In genomic region chr2:38533322-38533721, GRCm38 (mm10) we compare ENCODE assay signal across 9 mouse cellular contexts. TPM values are rescaled to one million over a fixed set of nuclear protein-coding genes. Genes with fewer than 3 reads are reported as not detected.
DNase-seq lines count a peak whose midpoint lies in the region; ATAC-seq and TF ChIP-seq lines count a peak whose summit lies in the region.
"Had no signal": no experiment of that assay in that cellular context is flagged by ENCODE, and none has a peak within 500 bp of the region (broad histone marks: within the 10 kb centered on the region; RNA-seq: fewer than 3 reads in every experiment).

No protein-coding gene starts in this region.

- WGBS in midbrain, embryonic 10.5 days = 67% methylated on average over 6 of the region's 6 CpGs
- WGBS in midbrain, embryonic 11.5 days = 78% methylated on average over 6 of the region's 6 CpGs
- 6% methylated on average over 6 of the region's 6 CpGs for WGBS in heart, embryonic 16.5 days
- WGBS in liver, adult 2 months = 20% methylated on average over 6 of the region's 6 CpGs
- 31% methylated on average over 6 of the region's 6 CpGs for WGBS in stomach, embryonic 14.5 days

- TF ChIP-seq POLR2A in liver, adult 2 months (IDR thresholded peaks at IDR 0.05; ENCODE audit: extremely low read depth, insufficient read depth, low read length) = no peak

- no peak for ATAC-seq in midbrain, embryonic 11.5 days (ENCODE audit: low FRiP score)
- peak; percentile 37 for ATAC-seq in heart, embryonic 16.5 days (replicated peaks; ENCODE audit: extremely low read depth, insufficient read depth, low FRiP score)
- ATAC-seq in stomach, embryonic 14.5 days (ENCODE audit: insufficient number of reproducible peaks, insufficient read depth, low FRiP score, low read depth) = peak; percentile 35; the same call in 1 of the 2 replicates

- peaks cover 41% of the 10 kb centered on the region for H3K79me2 ChIP-seq in liver, adult 2 months (ENCODE audit: control insufficient read depth, insufficient read depth, low read length)

- H3K4me2 ChIP-seq in midbrain, embryonic 11.5 days = no peak overlapping the region
- H3K4me2 ChIP-seq in heart, embryonic 16.5 days (ENCODE audit: low read depth, low read length) = peak overlapping the region; percentile 17; the same call in 1 of the 2 replicates
- H3K4me2 ChIP-seq in stomach, embryonic 14.5 days (replicated peaks; ENCODE audit: low read depth, low read length) = no peak overlapping the region
- H3K4me2 ChIP-seq: hindbrain, embryonic 15.5 days had no signal

- no peak for DNase-seq in midbrain, embryonic 10.5 days (ENCODE audit: low spot score)
- no peak for DNase-seq in midbrain, embryonic 11.5 days (ENCODE audit: low spot score, missing footprints)
- DNase-seq in liver, adult 2 months (ENCODE audit: extremely low read depth, low read depth, low spot score) = no peak
- DNase-seq in left cerebral cortex, adult 18-20 months (ENCODE audit: low spot score in 2 of 2) = no peak
- no peak for DNase-seq in frontal cortex, postnatal 36 days (ENCODE audit: low spot score in 2 of 2)
- no peak for DNase-seq in frontal cortex, postnatal 25 days (ENCODE audit: low spot score in 2 of 2)

- TF ChIP-seq CTCF in liver, adult 2 months (IDR thresholded peaks at IDR 0.05; ENCODE audit: low read depth, low read length) = no peak

- peaks cover 75% of the 10 kb centered on the region for H3K4me1 ChIP-seq in midbrain, embryonic 10.5 days
- H3K4me1 ChIP-seq in midbrain, embryonic 11.5 days (ENCODE audit: control insufficient read depth, insufficient read depth, low read length) = peaks cover 35% of the 10 kb centered on the region
- H3K4me1 ChIP-seq in heart, embryonic 16.5 days (ENCODE audit: control insufficient read depth, insufficient read depth, low read length) = peaks cover 84% of the 10 kb centered on the region
- peaks cover 66% of the 10 kb centered on the region for H3K4me1 ChIP-seq in liver, adult 2 months (ENCODE audit: control insufficient read depth, insufficient read depth, low read length)
- H3K4me1 ChIP-seq in stomach, embryonic 14.5 days (ENCODE audit: control insufficient read depth, insufficient read depth, low read length) = peaks cover 66% of the 10 kb centered on the region

- H3K9ac ChIP-seq in midbrain, embryonic 11.5 days (ENCODE audit: low read length) = no peak overlapping the region
- H3K9ac ChIP-seq in heart, embryonic 16.5 days (ENCODE audit: low read length) = peak overlapping the region; percentile 42; the same call in 1 of the 2 replicates
- H3K9ac ChIP-seq in liver, adult 2 months (ENCODE audit: low read depth, low read length) = no peak overlapping the region
- H3K9ac ChIP-seq in stomach, embryonic 14.5 days (replicated peaks; ENCODE audit: low read depth, low read length) = no peak overlapping the region
- H3K9ac ChIP-seq: hindbrain, embryonic 15.5 days had no signal

- H3K4me3 ChIP-seq in midbrain, embryonic 10.5 days = no peak overlapping the region
- no peak overlapping the region for H3K4me3 ChIP-seq in midbrain, embryonic 11.5 days (ENCODE audit: low read depth, low read length)
- no peak overlapping the region for H3K4me3 ChIP-seq in heart, embryonic 16.5 days (ENCODE audit: low read length)
- H3K4me3 ChIP-seq in liver, adult 2 months (ENCODE audit: insufficient read depth, low read depth, low read length) = no peak overlapping the region
- H3K4me3 ChIP-seq in stomach, embryonic 14.5 days (ENCODE audit: low read depth, low read length) = no peak overlapping the region
- H3K4me3 ChIP-seq: hindbrain, embryonic 15.5 days had no signal

- no peaks in the 10 kb centered on the region for H3K36me3 ChIP-seq in midbrain, embryonic 10.5 days
- no peaks in the 10 kb centered on the region for H3K36me3 ChIP-seq in midbrain, embryonic 11.5 days (ENCODE audit: control insufficient read depth, insufficient read depth, low read length)
- H3K36me3 ChIP-seq in heart, embryonic 16.5 days (ENCODE audit: control insufficient read depth, insufficient read depth) = no peaks in the 10 kb centered on the region
- no peaks in the 10 kb centered on the region for H3K36me3 ChIP-seq in liver, adult 2 months (ENCODE audit: control insufficient read depth, insufficient read depth, low read length)
- H3K36me3 ChIP-seq in stomach, embryonic 14.5 days (ENCODE audit: control insufficient read depth, insufficient read depth, low read length) = no peaks in the 10 kb centered on the region; the same call in 1 of the 2 replicates
- H3K36me3 ChIP-seq: hindbrain, embryonic 15.5 days had no signal

- H3K27me3 ChIP-seq in midbrain, embryonic 10.5 days (ENCODE audit: low read depth, poor library complexity, severe bottlenecking) = no peaks in the 10 kb centered on the region
- H3K27me3 ChIP-seq in midbrain, embryonic 11.5 days (ENCODE audit: control insufficient read depth, insufficient read depth, low read length) = no peaks in the 10 kb centered on the region
- no peaks in the 10 kb centered on the region for H3K27me3 ChIP-seq in heart, embryonic 16.5 days (ENCODE audit: control insufficient read depth, insufficient read depth, low read length)
- no peaks in the 10 kb centered on the region for H3K27me3 ChIP-seq in liver, adult 2 months (ENCODE audit: control insufficient read depth, insufficient read depth, low read length)
- no peaks in the 10 kb centered on the region for H3K27me3 ChIP-seq in stomach, embryonic 14.5 days (ENCODE audit: control insufficient read depth, insufficient read depth, low read length)
- H3K27me3 ChIP-seq: hindbrain, embryonic 15.5 days had no signal

- no peaks in the 10 kb centered on the region for H3K9me3 ChIP-seq in midbrain, embryonic 10.5 days (replicated peaks)
- no peaks in the 10 kb centered on the region for H3K9me3 ChIP-seq in midbrain, embryonic 11.5 days (ENCODE audit: control insufficient read depth, low read length)
- no peaks in the 10 kb centered on the region for H3K9me3 ChIP-seq in heart, embryonic 16.5 days (replicated peaks; ENCODE audit: control insufficient read depth, low read length)
- H3K9me3 ChIP-seq in stomach, embryonic 14.5 days (ENCODE audit: control insufficient read depth, low read depth, low read length) = no peaks in the 10 kb centered on the region
- H3K9me3 ChIP-seq: hindbrain, embryonic 15.5 days had no signal

- H3K27ac ChIP-seq in midbrain, embryonic 10.5 days (replicated peaks) = peak overlapping the region; percentile 19; the same call in 1 of the 2 replicates
- H3K27ac ChIP-seq in midbrain, embryonic 11.5 days (ENCODE audit: low read depth, low read length) = no peak overlapping the region
- H3K27ac ChIP-seq in heart, embryonic 16.5 days (ENCODE audit: low read length) = peak overlapping the region; percentile 62
- peak overlapping the region; percentile 79 for H3K27ac ChIP-seq in liver, adult 2 months (replicated peaks; ENCODE audit: insufficient read depth, low read depth, low read length)
- peak overlapping the region; percentile 44; the same call in 1 of the 2 replicates for H3K27ac ChIP-seq in stomach, embryonic 14.5 days (ENCODE audit: low read length)
- H3K27ac ChIP-seq: hindbrain, embryonic 15.5 days had no signal

RNA-seq across cellular contexts. Expression of gene Nek6, which starts 21.9 kb away (rescaled TPM):
- 87.4 and 96.9 TPM in 2 replicates for polyA plus RNA-seq in midbrain, embryonic 10.5 days (2016; fragmentation: Nextera tagmentation; extraction: Ambion mirVana)
- polyA plus RNA-seq in midbrain, embryonic 11.5 days (2014; fragmentation: Nextera tagmentation; extraction: Ambion mirVana) = 87.3 and 92.3 TPM in 2 replicates
- polyA plus RNA-seq in heart, embryonic 16.5 days (2015; fragmentation: Nextera tagmentation; extraction: Ambion mirVana) = 66.2 and 67.9 TPM in 2 replicates
- total RNA-seq in liver, adult 2 months (2014; rRNA removed) = 13.6 and 17.1 TPM in 2 replicates
- 51.0 and 58.8 TPM in 2 replicates for polyA plus RNA-seq in liver, adult 2 months (2012; rRNA removed)
- polyA plus RNA-seq in stomach, embryonic 14.5 days (2014; fragmentation: Nextera tagmentation; extraction: Ambion mirVana) = 132 and 136 TPM in 2 replicates
- 10 to 100 TPM; 25.1 to 30.8 TPM for total RNA-seq in left cerebral cortex, adult 18-20 months (2021)
